Mouse (Mus musculus) kidney, postnatal 0 days (tissue): ENCODE measurements around the gene Palm2. TPM values are rescaled to one million over a fixed set of nuclear protein-coding genes. Genes with fewer than 3 reads are reported as not detected.
A peak's percentile ranks its signal among the peaks of the same experiment; 100 is the strongest.

Experiments
- ATAC-seq: fragments of 200-750 bp; cut with Nextera tagmentation; replicated peaks from 2 replicates; pipeline ENCODE4 v1.8.0; 2017; ENCODE audit warnings: low read depth, moderate number of reproducible peaks, moderate TSS enrichment, moderate library complexity; ENCODE audit not compliant: low FRiP score
- DNase-seq: peaks from one replicate; pipeline ENCODE4 v3.0.0-alpha.2; 2016; ENCODE audit warnings: low spot score
- H3K27ac ChIP-seq: fragments of 300-500 bp; sonication (generic); 2 replicates; pipeline ENCODE4 v1.5.1; 2014; ENCODE audit warnings: mild to moderate bottlenecking
- H3K27me3 ChIP-seq: fragments of 300-500 bp; sonication (generic); 2 replicates; pipeline ENCODE4 v1.6.1; 2014; ENCODE audit warnings: low read length, mixed read lengths; ENCODE audit not compliant: insufficient read depth
- H3K36me3 ChIP-seq: fragments of 300-500 bp; sonication (generic); 2 replicates; pipeline ENCODE4 v1.6.1; 2014; ENCODE audit warnings: low read length, mixed read lengths; ENCODE audit not compliant: insufficient read depth
- H3K4me1 ChIP-seq: fragments of 300-500 bp; sonication (generic); replicated peaks from 2 replicates; pipeline ENCODE4 v1.6.1; 2014; ENCODE audit warnings: antibody characterized with exemption, low read length, mixed read lengths; ENCODE audit not compliant: insufficient read depth
- H3K4me2 ChIP-seq: fragments of 300-500 bp; sonication (generic); 2 replicates; pipeline ENCODE4 v1.6.1; 2014; ENCODE audit warnings: mild to moderate bottlenecking, low read length, moderate library complexity, mixed read lengths
- H3K4me3 ChIP-seq: fragments of 300-500 bp; sonication (generic); replicated peaks from 2 replicates; pipeline ENCODE4 v1.5.1; 2014; ENCODE audit warnings: low read depth, low read length
- H3K9ac ChIP-seq: fragments of 300-500 bp; sonication (generic); 2 replicates; pipeline ENCODE4 v1.6.1; 2014; ENCODE audit warnings: low read depth, low read length
- H3K9me3 ChIP-seq: fragments of 300-500 bp; sonication (generic); replicated peaks from 2 replicates; pipeline ENCODE4 v1.6.1; 2016; ENCODE audit warnings: low read length, inconsistent platforms, mixed read lengths
- CTCF ChIP-seq: IDR thresholded peaks from 2 replicates; pipeline ENCODE4 v1.5.1; 2016; ENCODE audit warnings: antibody characterized with exemption, low read depth, mild to moderate bottlenecking, moderate library complexity
- WGBS: fragments of 180-500 bp; shearing (Covaris S2); extraction: QIAGEN DNeasy Blood & Tissue Kit; methylation state at CpG from one replicate; pipeline ENCODE4 v1.1.7; 2014; 5-methylcytosine and 5-hydroxymethylcytosine counted together
- polyA plus RNA-seq: library from polyadenylated mRNA; unstranded; fragments of >200 nt; fragmentation: Nextera tagmentation; extraction: Ambion mirVana; gene quantifications from 2 replicates; pipeline ENCODE4 v1.2.1, GENCODE M21; 2015

The Palm2 gene
- polyA plus RNA-seq, 1 experiment from 2014 or later: 0.54 TPM

GRCm38 (mm10) chr4:57656861-57657260, 222.8 kb downstream of the Palm2 start:
- Histone ChIP-seq H3K27me3 (no peaks in the 10 kb centered on the region), H3K9me3 (no peaks in the 10 kb centered on the region), H3K27ac (no peak overlapping the region), H3K9ac (no peak overlapping the region), H3K4me3 (no peak overlapping the region), H3K4me1 (no peaks in the 10 kb centered on the region), H3K36me3 (no peaks in the 10 kb centered on the region), H3K4me2 (no peak overlapping the region)
- ATAC-seq: no peak
- no peak for TF ChIP-seq CTCF
- 81% methylated on average over 3 of the region's 3 CpGs for WGBS
- DNase-seq: no peak

GRCm38 (mm10) chr4:57660470-57660869, 226.4 kb downstream of the Palm2 start:
- no peak for ATAC-seq
- H3K27me3 ChIP-seq: no peaks in the 10 kb centered on the region

GRCm38 (mm10) chr4:57666101-57666500, 232.1 kb downstream of the Palm2 start:
- DNase-seq: no peak
- ATAC-seq: no peak
- Histone ChIP-seq H3K4me2 (no peak overlapping the region), H3K9ac (no peak overlapping the region), H3K4me3 (no peak overlapping the region), H3K9me3 (no peaks in the 10 kb centered on the region), H3K4me1 (no peaks in the 10 kb centered on the region), H3K27ac (no peak overlapping the region), H3K27me3 (no peaks in the 10 kb centered on the region), H3K36me3 (no peaks in the 10 kb centered on the region)
- WGBS: 77% methylated on average over 3 of the region's 3 CpGs
- TF ChIP-seq CTCF: peak; percentile 23; the same call in 1 of the 2 replicates

More at GRCm38 (mm10) chr4:57660470-57660869, 226.4 kb downstream of the Palm2 start:
- TF ChIP-seq CTCF: no peak
- H3K4me3 ChIP-seq: no peak overlapping the region
- no peaks in the 10 kb centered on the region for H3K4me1 ChIP-seq
- H3K4me2 ChIP-seq: no peak overlapping the region
- DNase-seq: no peak
- WGBS: 29% methylated on average over 4 of the region's 4 CpGs
- no peaks in the 10 kb centered on the region for H3K36me3 ChIP-seq
- H3K9ac ChIP-seq: no peak overlapping the region
- H3K9me3 ChIP-seq: no peaks in the 10 kb centered on the region
- no peak overlapping the region for H3K27ac ChIP-seq

GRCm38 (mm10) chr4:57670813-57671469, 236.9 kb downstream of the Palm2 start:
- ATAC-seq (no peak), DNase-seq (peak; percentile 68)
- Histone ChIP-seq H3K9ac (no peak overlapping the region), H3K27me3 (no peaks in the 10 kb centered on the region), H3K4me3 (no peak overlapping the region), H3K27ac (no peak overlapping the region), H3K36me3 (no peaks in the 10 kb centered on the region), H3K9me3 (no peaks in the 10 kb centered on the region), H3K4me1 (0 out of 2 replicates have a peak, but pooled peaks cover 18% of the 10 kb centered on the region), H3K4me2 (no peak overlapping the region)
- WGBS: 52% methylated on average over 7 of the region's 7 CpGs
- TF ChIP-seq CTCF: peak; percentile 70

- H3K36me3 ChIP-seq: no peaks in the 10 kb centered on the region
- H3K9me3 ChIP-seq: no peaks in the 10 kb centered on the region
- no peak for TF ChIP-seq CTCF
- DNase-seq (no peak), ATAC-seq (no peak)
- H3K27me3 ChIP-seq: no peaks in the 10 kb centered on the region
- H3K9ac ChIP-seq: no peak overlapping the region
- H3K4me1 ChIP-seq: 0 out of 2 replicates have a peak, but pooled peaks cover 18% of the 10 kb centered on the region
- no peak overlapping the region for H3K4me3 ChIP-seq
- 74% methylated on average over 4 of the region's 4 CpGs for WGBS
- H3K4me2 ChIP-seq: no peak overlapping the region
- no peak overlapping the region for H3K27ac ChIP-seq
These were observed 238.5 kb downstream of the Palm2 start for GRCm38 (mm10) chr4:57672541-57672940.

DNA sequence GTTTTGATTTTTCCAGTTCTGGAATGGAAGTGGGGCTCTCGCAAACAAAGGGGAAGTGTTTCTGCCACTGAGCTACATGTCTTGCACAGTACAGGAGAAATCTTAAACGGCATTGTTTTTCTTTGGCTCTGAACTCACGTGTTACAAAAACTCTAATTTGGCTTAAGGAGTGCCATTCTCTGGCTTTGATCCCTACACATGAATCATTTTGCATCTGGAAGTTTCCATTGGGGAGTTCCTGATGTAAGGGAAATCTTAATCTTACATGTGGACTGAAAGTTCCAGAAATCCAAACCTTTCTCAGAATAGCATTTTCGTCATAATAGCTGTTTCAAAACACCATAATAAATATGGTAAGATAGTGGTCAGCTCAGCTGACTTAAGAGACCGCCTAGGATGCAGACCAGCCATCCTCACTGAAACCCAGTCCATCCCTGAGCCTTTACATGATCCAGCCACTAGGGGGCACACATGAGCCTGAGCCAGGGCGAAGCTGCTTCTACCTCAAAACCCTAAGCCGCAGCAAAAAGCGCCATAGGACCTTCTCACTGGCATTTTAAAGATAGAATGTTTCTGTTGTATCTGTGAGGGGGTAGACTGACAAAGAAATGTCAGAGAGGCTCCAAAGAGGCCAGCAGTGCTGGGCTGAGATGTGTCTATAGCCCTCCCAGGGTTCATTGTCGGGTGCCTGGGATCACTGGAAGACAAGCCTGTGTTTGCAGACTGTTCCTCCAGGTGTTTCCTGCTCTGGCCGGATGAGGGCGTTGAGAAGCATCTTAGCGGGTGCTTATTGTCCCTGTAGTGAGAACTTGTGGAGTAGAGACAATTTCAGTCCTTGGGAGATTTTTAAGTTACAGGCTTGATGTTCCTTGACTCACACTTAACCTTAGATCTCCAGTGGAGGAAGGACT, 239.2 kb downstream of the Palm2 start:
- Histone ChIP-seq H3K9me3 (no peaks in the 10 kb centered on the region), H3K4me1 (0 out of 2 replicates have a peak, but pooled peaks cover 18% of the 10 kb centered on the region), H3K9ac (no peak overlapping the region), H3K27ac (peak overlapping the region; percentile 71), H3K36me3 (no peaks in the 10 kb centered on the region), H3K27me3 (no peaks in the 10 kb centered on the region), H3K4me3 (no peak overlapping the region), H3K4me2 (peak overlapping the region; percentile 50)
- WGBS: 11% methylated on average over 12 of the region's 12 CpGs
- ATAC-seq (peak; percentile 45; the same call in 1 of the 2 replicates), DNase-seq (peak; percentile 93)
- TF ChIP-seq CTCF: peak; percentile 96
